Mouse (Mus musculus): ENCODE results near the gene Ankrd33b. TPM values are rescaled to one million over a fixed set of nuclear protein-coding genes. Genes with fewer than 3 reads are reported as not detected.

Gene Ankrd33b
- polyA plus RNA-seq, 1 experiment from 2014 or later: 0.75 TPM

DNA sequence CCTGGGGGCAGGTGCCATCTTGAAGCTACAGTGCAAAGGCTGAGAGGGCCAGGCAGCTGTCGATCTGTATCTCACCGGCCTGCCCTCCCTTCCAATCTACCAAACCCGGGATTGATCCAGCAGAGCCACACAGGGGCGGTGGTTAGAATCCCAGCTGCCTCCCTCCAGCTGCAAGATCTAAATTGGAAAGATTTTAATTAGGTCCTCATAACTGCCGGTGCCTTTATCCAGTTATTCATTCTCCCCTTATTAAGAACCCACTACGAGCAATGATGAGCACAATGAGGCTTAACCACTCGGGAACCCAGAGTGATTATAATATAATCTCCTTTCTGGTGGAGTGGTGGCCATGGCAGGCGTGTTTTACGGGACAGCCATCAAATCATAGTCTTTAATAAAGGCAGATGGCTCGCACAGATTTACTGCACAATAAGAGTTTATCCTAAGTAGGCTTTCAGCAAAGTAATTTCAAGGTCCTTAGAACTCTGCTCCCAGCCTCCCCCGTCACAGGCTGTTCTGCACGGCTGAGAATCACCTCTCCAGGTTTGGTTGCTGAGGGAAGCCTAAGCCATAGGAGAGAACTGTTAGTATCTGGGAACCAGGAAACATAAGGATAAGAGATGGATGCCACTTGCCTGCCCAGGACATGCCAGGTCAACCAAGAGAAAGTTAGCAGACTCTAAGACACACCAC is 34.8 kb upstream of the Ankrd33b start:
- WGBS: 39% methylated on average over 12 of the region's 12 CpGs

DNA sequence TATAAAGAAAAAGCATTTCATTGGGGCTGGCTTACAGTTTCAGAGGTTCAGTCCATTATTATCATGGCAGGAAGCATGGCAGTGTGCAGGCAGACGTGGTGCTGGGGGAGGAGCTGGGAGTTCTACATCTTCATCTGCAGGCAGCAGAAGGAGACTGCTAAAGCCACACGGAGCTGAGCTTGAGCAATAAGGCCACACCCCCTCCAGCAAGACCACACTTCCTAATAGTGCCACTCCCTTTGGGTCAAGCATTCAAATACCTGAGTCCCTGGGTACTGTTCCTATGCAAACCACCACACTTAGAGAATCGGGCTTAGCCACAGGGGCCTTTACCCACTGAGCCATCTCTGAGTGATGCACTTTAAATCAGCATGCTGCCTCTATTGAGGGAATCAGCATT is 33.4 kb upstream of the Ankrd33b start:
- H3K36me3 ChIP-seq (ENCODE audit: control insufficient read depth, insufficient read depth, low read length): no peaks in the 10 kb centered on the region
- 32% methylated on average over 3 of the region's 3 CpGs for WGBS
- H3K4me3 ChIP-seq (ENCODE audit: low read depth, low read length): no peak overlapping the region
- no peak overlapping the region for H3K4me2 ChIP-seq (ENCODE audit: low read depth, low read length)
- no peak overlapping the region for H3K9ac ChIP-seq (replicated peaks; ENCODE audit: low read depth, low read length)
- ATAC-seq (ENCODE audit: low read depth): no peak
- H3K4me1 ChIP-seq (ENCODE audit: control insufficient read depth, insufficient read depth, low read length): peaks cover 5% of the 10 kb centered on the region; the same call in 1 of the 2 replicates
- H3K27me3 ChIP-seq (ENCODE audit: control insufficient read depth, insufficient read depth, low read length): no peaks in the 10 kb centered on the region
- no peak overlapping the region for H3K27ac ChIP-seq (ENCODE audit: low read depth, low read length)
- no peaks in the 10 kb centered on the region for H3K9me3 ChIP-seq (ENCODE audit: control insufficient read depth, low read length)

More for the DNA sequence above, 34.8 kb upstream of the Ankrd33b start:
- Histone ChIP-seq H3K4me2 (ENCODE audit: low read depth, low read length) (no peak overlapping the region), H3K4me1 (ENCODE audit: control insufficient read depth, insufficient read depth, low read length) (peaks cover 5% of the 10 kb centered on the region; the same call in 1 of the 2 replicates), H3K27ac (ENCODE audit: low read depth, low read length) (no peak overlapping the region), H3K9me3 (ENCODE audit: control insufficient read depth, low read length) (no peaks in the 10 kb centered on the region), H3K27me3 (ENCODE audit: control insufficient read depth, insufficient read depth, low read length) (no peaks in the 10 kb centered on the region), H3K4me3 (ENCODE audit: low read depth, low read length) (no peak overlapping the region), H3K9ac (replicated peaks; ENCODE audit: low read depth, low read length) (no peak overlapping the region), H3K36me3 (ENCODE audit: control insufficient read depth, insufficient read depth, low read length) (no peaks in the 10 kb centered on the region)
- peak; percentile 77 for ATAC-seq (ENCODE audit: low read depth)

DNA sequence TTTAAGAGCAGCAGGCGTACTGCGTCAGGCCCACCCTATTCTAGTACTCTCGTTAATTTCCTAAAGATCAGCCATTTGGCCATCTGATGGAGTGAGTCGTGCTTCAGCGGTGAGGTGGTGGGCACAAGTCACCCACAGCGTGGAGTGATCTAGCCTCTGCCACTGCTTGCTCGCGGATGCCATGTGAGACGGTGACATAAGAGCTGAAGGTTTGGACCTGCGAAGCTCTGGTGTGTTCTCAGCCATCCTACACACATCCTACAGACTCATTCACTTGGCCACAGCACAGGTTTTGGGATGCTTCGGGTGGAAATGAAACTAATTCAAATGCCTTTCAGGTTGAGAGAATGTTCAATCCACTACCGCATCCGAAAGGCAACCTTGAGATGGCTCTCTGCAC is 31.2 kb upstream of the Ankrd33b start:
- H3K4me1 ChIP-seq (ENCODE audit: control insufficient read depth, insufficient read depth, low read length): peaks cover 5% of the 10 kb centered on the region; the same call in 1 of the 2 replicates
- H3K36me3 ChIP-seq (ENCODE audit: control insufficient read depth, insufficient read depth, low read length): no peaks in the 10 kb centered on the region
- 95% methylated on average over 13 of the region's 13 CpGs for WGBS
- ATAC-seq (ENCODE audit: low read depth): no peak
- no peak overlapping the region for H3K4me3 ChIP-seq (ENCODE audit: low read depth, low read length)
- no peak overlapping the region for H3K4me2 ChIP-seq (ENCODE audit: low read depth, low read length)
- no peak overlapping the region for H3K27ac ChIP-seq (ENCODE audit: low read depth, low read length)
- no peaks in the 10 kb centered on the region for H3K9me3 ChIP-seq (ENCODE audit: control insufficient read depth, low read length)
- H3K9ac ChIP-seq (replicated peaks; ENCODE audit: low read depth, low read length): no peak overlapping the region
- no peaks in the 10 kb centered on the region for H3K27me3 ChIP-seq (ENCODE audit: control insufficient read depth, insufficient read depth, low read length)

DNA sequence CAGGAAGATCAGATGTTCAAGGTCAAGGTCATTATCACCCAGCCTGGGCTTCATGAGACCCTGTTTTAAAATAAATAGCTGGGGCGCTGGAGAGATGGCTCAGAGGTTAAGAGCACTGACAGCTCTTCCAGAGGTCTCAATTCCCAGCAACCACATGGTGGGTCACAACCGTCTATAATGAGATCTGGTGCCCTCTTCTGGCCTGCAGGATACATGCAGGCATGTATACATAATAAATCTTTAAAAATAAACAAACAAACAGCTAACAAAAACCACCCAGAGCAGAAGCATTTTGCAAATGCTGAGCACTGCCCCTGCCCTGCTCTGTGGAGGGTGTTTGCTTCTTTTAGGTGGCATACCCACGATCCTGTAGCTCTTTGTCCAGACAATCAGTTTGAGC is 29.9 kb upstream of the Ankrd33b start:
- 83% methylated on average over 3 of the region's 3 CpGs for WGBS
- H3K4me1 ChIP-seq (ENCODE audit: control insufficient read depth, insufficient read depth, low read length): no peaks in the 10 kb centered on the region
- no peak overlapping the region for H3K27ac ChIP-seq (ENCODE audit: low read depth, low read length)
- H3K4me2 ChIP-seq (ENCODE audit: low read depth, low read length): no peak overlapping the region
- no peak overlapping the region for H3K4me3 ChIP-seq (ENCODE audit: low read depth, low read length)
- H3K9me3 ChIP-seq (ENCODE audit: control insufficient read depth, low read length): no peaks in the 10 kb centered on the region
- no peak for ATAC-seq (ENCODE audit: low read depth)
- H3K36me3 ChIP-seq (ENCODE audit: control insufficient read depth, insufficient read depth, low read length): no peaks in the 10 kb centered on the region
- H3K9ac ChIP-seq (replicated peaks; ENCODE audit: low read depth, low read length): no peak overlapping the region
- no peaks in the 10 kb centered on the region for H3K27me3 ChIP-seq (ENCODE audit: control insufficient read depth, insufficient read depth, low read length)

DNA sequence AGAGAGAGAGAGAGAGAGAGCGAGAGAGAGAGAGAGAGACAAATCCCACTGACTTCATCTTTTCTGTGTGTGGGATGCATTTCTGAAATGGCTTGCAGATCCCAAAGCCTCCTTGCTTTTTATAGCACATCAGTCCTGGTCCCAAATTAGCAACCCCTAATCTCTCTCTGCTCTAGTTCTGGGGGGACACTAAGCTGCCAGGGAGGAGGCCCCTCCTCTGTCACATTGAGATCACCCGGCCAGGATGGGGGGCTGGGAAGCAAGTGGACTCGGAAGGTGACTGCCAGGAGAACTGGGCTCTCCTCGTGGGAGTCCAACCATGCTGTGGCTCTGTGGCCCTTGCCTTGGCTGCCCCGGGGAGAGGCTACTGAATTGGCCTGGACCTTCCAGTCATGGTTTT is 29.2 kb upstream of the Ankrd33b start:
- Histone ChIP-seq H3K4me3 (ENCODE audit: low read depth, low read length) (no peak overlapping the region), H3K9ac (replicated peaks; ENCODE audit: low read depth, low read length) (no peak overlapping the region), H3K27me3 (ENCODE audit: control insufficient read depth, insufficient read depth, low read length) (no peaks in the 10 kb centered on the region), H3K4me1 (ENCODE audit: control insufficient read depth, insufficient read depth, low read length) (no peaks in the 10 kb centered on the region), H3K27ac (ENCODE audit: low read depth, low read length) (no peak overlapping the region), H3K4me2 (ENCODE audit: low read depth, low read length) (no peak overlapping the region), H3K36me3 (ENCODE audit: control insufficient read depth, insufficient read depth, low read length) (no peaks in the 10 kb centered on the region), H3K9me3 (ENCODE audit: control insufficient read depth, low read length) (no peaks in the 10 kb centered on the region)
- WGBS: 92% methylated on average over 5 of the region's 5 CpGs
- ATAC-seq (ENCODE audit: low read depth): no peak

DNA sequence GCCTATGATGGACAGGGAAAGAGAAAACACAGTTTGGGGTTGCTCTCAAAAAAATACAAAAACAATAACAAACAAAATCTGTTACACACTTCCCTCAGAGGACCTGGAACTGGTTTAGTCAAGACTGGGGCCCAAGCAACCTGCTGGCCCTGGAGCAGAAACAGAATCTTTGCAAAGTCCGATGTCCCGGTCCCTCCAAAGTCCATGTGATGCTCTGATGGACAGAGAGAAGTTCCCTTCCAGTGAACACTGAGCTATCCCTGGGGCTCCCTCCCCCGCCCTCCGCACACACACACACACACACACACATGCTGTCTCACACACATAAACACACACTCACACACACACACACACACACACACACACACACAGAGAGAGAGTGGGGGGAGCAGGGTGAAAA is 28.5 kb upstream of the Ankrd33b start:
- 95% methylated on average over 4 of the region's 4 CpGs for WGBS
- no peak for ATAC-seq (ENCODE audit: low read depth)
- no peak overlapping the region for H3K27ac ChIP-seq (ENCODE audit: low read depth, low read length)

DNA sequence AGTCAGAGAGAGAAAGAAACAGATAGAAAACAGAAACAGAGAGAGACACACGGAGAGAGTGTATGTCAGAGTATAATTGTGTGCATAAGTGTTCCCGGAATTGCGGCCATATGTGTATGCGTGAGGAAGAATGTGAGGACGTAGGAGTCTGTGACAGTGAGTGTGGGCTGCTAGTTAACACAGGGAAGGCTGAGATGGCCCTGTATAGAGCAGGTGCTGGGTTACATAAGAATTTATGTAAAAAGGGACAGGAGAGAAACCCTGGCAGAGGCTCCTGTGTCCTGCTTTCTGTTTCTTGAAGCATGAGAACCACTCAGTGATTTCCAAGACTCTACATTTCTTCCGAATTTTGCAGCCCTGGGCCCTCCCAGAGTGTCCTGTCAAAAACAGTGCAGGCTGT is 25.9 kb upstream of the Ankrd33b start:
- no peak for ATAC-seq (ENCODE audit: low read depth)

More for the DNA sequence above, 28.5 kb upstream of the Ankrd33b start:
- Histone ChIP-seq H3K27me3 (ENCODE audit: control insufficient read depth, insufficient read depth, low read length) (no peaks in the 10 kb centered on the region), H3K4me2 (ENCODE audit: low read depth, low read length) (no peak overlapping the region), H3K4me1 (ENCODE audit: control insufficient read depth, insufficient read depth, low read length) (no peaks in the 10 kb centered on the region), H3K9ac (replicated peaks; ENCODE audit: low read depth, low read length) (no peak overlapping the region), H3K36me3 (ENCODE audit: control insufficient read depth, insufficient read depth, low read length) (no peaks in the 10 kb centered on the region), H3K9me3 (ENCODE audit: control insufficient read depth, low read length) (no peaks in the 10 kb centered on the region), H3K4me3 (ENCODE audit: low read depth, low read length) (no peak overlapping the region)

DNA sequence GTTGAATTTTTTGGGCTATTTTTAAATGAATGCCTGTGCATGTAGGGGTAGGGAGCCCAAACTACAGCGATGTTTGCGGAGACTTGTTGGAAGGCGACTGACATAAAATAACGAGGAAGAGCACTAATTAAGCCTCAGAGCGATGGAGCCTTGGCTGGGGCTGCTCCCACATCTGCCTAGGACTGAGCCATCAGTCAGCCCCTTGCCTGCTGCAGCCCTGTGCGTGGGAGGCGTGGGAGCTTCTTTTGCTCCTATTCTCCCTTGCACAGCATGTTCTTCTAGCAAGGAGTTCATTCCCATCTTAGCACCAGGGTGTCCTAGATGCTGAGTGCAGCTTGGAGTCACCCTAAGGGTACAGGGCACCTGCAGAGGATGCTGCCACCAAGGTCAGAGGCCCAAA is 25.2 kb upstream of the Ankrd33b start:
- 86% methylated on average over 7 of the region's 7 CpGs for WGBS
- Histone ChIP-seq H3K9ac (replicated peaks; ENCODE audit: low read depth, low read length) (no peak overlapping the region), H3K4me1 (ENCODE audit: control insufficient read depth, insufficient read depth, low read length) (no peaks in the 10 kb centered on the region), H3K4me2 (ENCODE audit: low read depth, low read length) (no peak overlapping the region), H3K9me3 (ENCODE audit: control insufficient read depth, low read length) (no peaks in the 10 kb centered on the region), H3K36me3 (ENCODE audit: control insufficient read depth, insufficient read depth, low read length) (no peaks in the 10 kb centered on the region), H3K4me3 (ENCODE audit: low read depth, low read length) (no peak overlapping the region), H3K27ac (ENCODE audit: low read depth, low read length) (no peak overlapping the region), H3K27me3 (ENCODE audit: control insufficient read depth, insufficient read depth, low read length) (no peaks in the 10 kb centered on the region)
- ATAC-seq (ENCODE audit: low read depth): no peak

More for the DNA sequence above, 25.9 kb upstream of the Ankrd33b start:
- H3K4me2 ChIP-seq (ENCODE audit: low read depth, low read length): no peak overlapping the region
- no peak overlapping the region for H3K4me3 ChIP-seq (ENCODE audit: low read depth, low read length)
- no peaks in the 10 kb centered on the region for H3K36me3 ChIP-seq (ENCODE audit: control insufficient read depth, insufficient read depth, low read length)
- 92% methylated on average over 6 of the region's 6 CpGs for WGBS
- H3K27me3 ChIP-seq (ENCODE audit: control insufficient read depth, insufficient read depth, low read length): no peaks in the 10 kb centered on the region
- no peak overlapping the region for H3K27ac ChIP-seq (ENCODE audit: low read depth, low read length)
- no peaks in the 10 kb centered on the region for H3K9me3 ChIP-seq (ENCODE audit: control insufficient read depth, low read length)
- no peak overlapping the region for H3K9ac ChIP-seq (replicated peaks; ENCODE audit: low read depth, low read length)
- H3K4me1 ChIP-seq (ENCODE audit: control insufficient read depth, insufficient read depth, low read length): no peaks in the 10 kb centered on the region

DNA sequence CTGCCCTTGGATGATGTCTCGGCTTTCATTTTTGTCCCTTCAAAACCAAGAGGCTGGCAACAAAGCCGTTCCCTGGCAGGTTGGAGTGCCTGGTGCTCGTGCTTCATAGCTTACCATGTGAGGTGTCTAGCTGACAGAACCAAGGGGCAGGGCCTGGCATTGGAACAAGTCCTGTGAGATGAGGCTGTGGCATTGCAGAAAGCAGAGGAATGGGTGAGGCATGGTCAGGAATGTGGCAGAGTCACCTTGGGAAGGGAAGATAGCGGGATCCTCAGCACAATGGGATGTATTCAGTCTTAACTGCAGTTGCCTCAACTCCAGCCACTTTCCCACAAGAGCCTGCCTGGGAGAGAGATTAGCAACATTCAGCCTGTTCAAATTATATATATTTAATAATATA is 24.6 kb upstream of the Ankrd33b start:
- Histone ChIP-seq H3K4me2 (ENCODE audit: low read depth, low read length) (no peak overlapping the region), H3K27me3 (ENCODE audit: control insufficient read depth, insufficient read depth, low read length) (no peaks in the 10 kb centered on the region), H3K4me1 (ENCODE audit: control insufficient read depth, insufficient read depth, low read length) (no peaks in the 10 kb centered on the region), H3K9ac (replicated peaks; ENCODE audit: low read depth, low read length) (no peak overlapping the region), H3K27ac (ENCODE audit: low read depth, low read length) (no peak overlapping the region), H3K4me3 (ENCODE audit: low read depth, low read length) (no peak overlapping the region), H3K36me3 (ENCODE audit: control insufficient read depth, insufficient read depth, low read length) (no peaks in the 10 kb centered on the region), H3K9me3 (ENCODE audit: control insufficient read depth, low read length) (no peaks in the 10 kb centered on the region)
- 85% methylated on average over 4 of the region's 4 CpGs for WGBS
- ATAC-seq (ENCODE audit: low read depth): no peak
